Mouse (Mus musculus): ENCODE data around the gene Vmn1r123.
"Not testable (repeated sequence)": the region's sequence is repeated elsewhere in the genome, so short reads cannot be mapped to it uniquely, and the experiment has no call there.

Gene Vmn1r123

DNA sequence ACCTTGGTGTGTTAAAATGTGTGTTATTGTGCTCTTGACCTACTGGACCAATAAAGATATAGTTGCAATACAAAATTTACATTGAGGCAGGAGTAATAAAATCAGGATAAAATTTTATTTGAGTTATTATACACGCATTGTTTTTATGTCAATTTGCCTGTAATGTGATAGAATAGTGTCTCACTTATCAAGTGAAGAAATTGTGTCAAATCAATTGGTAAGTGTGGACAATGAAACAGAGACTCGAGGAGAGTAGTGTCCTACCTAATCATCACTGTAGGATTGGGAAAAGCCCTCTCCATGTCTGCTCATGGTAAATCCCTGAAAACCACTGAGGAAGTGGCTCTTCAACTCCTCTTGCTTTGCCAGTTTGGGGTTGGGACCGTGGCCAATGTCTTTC is at the start of gene Vmn1r123:
Vmn1r123 (plus strand) TSS at position 301 of the 400 bp plus-strand sequence.
- in situ Hi-C loops (cut with MboI, MseI) = not testable (repeated sequence)

DNA sequence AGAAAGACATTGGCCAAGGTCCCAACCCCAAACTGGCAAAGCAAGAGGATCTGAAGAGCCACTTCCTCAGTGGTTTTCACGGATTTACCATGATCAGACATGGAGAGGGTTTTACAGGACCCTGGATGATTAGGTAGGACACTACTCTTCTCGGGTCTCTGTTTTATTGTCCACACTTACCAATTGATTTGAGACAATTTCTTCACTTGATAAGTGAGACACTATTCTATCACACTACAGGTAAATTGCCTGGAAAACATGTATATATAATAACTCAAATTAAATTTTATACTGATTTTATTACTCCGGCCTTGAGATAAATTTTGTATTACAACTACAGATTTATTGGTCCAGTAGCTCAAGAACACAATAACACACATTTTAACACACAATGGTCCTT is 28.0 kb upstream of the Vmn1r123 start, which contains the start of gene Vmn1r122:
Vmn1r122 (minus strand) TSS at position 101 of the 400 bp plus-strand sequence.
- in situ Hi-C loops (cut with MboI, MseI) = not testable (repeated sequence)

DNA sequence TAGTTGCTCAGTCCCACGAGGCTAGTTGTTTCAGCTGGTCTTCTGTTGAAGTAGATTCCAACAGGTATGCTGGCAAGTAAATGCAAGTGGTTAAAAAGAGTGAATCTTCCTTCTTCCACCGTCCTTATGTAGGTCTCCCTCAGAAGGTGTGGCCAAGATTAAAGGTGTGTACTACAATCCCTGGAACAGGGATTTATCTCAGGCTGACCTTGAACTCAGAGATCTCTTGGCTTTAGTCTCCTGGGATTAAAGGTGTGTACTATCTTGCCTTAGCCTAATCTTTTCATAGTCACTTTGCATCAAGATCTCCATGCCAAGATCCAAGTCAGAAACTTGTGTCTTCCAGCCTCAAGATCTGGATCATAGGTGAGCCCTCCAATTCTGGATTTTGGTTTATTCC is 28.3 kb downstream of the Vmn1r123 start, which contains the start of gene Gm5157:
Gm5157 (minus strand) TSS at position 101 of the 400 bp plus-strand sequence.
- in situ Hi-C loops (cut with MboI, MseI) = not testable (repeated sequence)
